Mouse (Mus musculus) heart, adult 2 months (tissue): ENCODE data around the gene Fat3. TPM values are rescaled to one million over a fixed set of nuclear protein-coding genes. Genes with fewer than 3 reads are reported as not detected.

Experiments
- DNase-seq, 2 experiments: peaks; one replicate each; pipeline ENCODE4 v3.0.0; 2021
- H3K27ac ChIP-seq: fragments of 200-600 bp; 2 replicates; pipeline ENCODE4 v1.8.1; 2022
- H3K27me3 ChIP-seq: fragments of 200-500 bp; 2 replicates; pipeline ENCODE4 v1.6.1; 2012; ENCODE audit warnings: mild to moderate bottlenecking, low read length, inconsistent platforms, mixed read lengths; ENCODE audit not compliant: control insufficient read depth, insufficient read depth
- H3K36me3 ChIP-seq: fragments of 200-500 bp; 2 replicates; pipeline ENCODE4 v1.6.1; 2012; ENCODE audit warnings: low read length, inconsistent platforms; ENCODE audit not compliant: control insufficient read depth, insufficient read depth
- H3K4me1 ChIP-seq: fragments of 200-500 bp; 2 replicates; pipeline ENCODE4 v1.6.1; 2011; ENCODE audit warnings: low read length; ENCODE audit not compliant: control insufficient read depth, insufficient read depth
- H3K4me3 ChIP-seq: fragments of 200-600 bp; 2 replicates; pipeline ENCODE4 v1.8.1; 2022
- H3K79me2 ChIP-seq: fragments of 200-500 bp; replicated peaks from 2 replicates; pipeline ENCODE4 v1.6.1; 2012; ENCODE audit warnings: mild to moderate bottlenecking, inconsistent platforms, low read length, moderate library complexity, mixed read lengths; ENCODE audit not compliant: control insufficient read depth, insufficient read depth
- H3K9ac ChIP-seq: fragments of 200-500 bp; 2 replicates; pipeline ENCODE4 v1.6.1; 2012; ENCODE audit warnings: low read depth, mild to moderate bottlenecking, control low read depth, inconsistent platforms, low read length, mixed read lengths
- CTCF ChIP-seq: fragments of 200-600 bp; IDR thresholded peaks from 2 replicates; pipeline ENCODE4 v1.8.1; 2022; ENCODE audit warnings: antibody characterized with exemption, mild to moderate bottlenecking, moderate library complexity
- EP300 ChIP-seq: fragments of 200-500 bp; IDR thresholded peaks from 2 replicates; pipeline ENCODE4 v1.6.1; 2011; ENCODE audit warnings: low read depth, low read length, control low read depth; ENCODE audit not compliant: insufficient read depth
- POLR2A ChIP-seq: fragments of 200-500 bp; IDR thresholded peaks from 2 replicates; pipeline ENCODE4 v1.6.1; 2011; ENCODE audit warnings: mild to moderate bottlenecking, low read depth, low read length, control low read depth; ENCODE audit not compliant: insufficient read depth
- WGBS: fragments of 180-500 bp; shearing (Covaris S2); methylation state at CpG from one replicate; pipeline ENCODE4 v1.1.7; 2018; 5-methylcytosine and 5-hydroxymethylcytosine counted together
- intact Hi-C: fragments of 180-260 bp; cut with DNase I; formaldehyde crosslinking; loops from one replicate; pipeline ENCODE4 v1.15.1; 2025
- polyA plus RNA-seq: library from polyadenylated mRNA; depleted of rRNA; stranded (reverse); fragments of >200 nt; gene quantifications from 2 replicates; pipeline ENCODE4 v1.2.3, GENCODE M21; 2012
- total RNA-seq, 2 experiments: library from RNA; stranded (reverse); gene quantifications; 2 replicates each; pipeline ENCODE4 v1.2.3; 2021

Fat3 gene
- total and polyA plus RNA-seq, 3 experiments, result 0.20 to 0.43 (median 0.37) TPM

- WGBS, result 65% methylated on average over 2 of the region's 2 CpGs
- intact Hi-C loops, result no loop called here
- Histone ChIP-seq H3K9ac (no peak overlapping the region), H3K4me1 (no peaks in the 10 kb centered on the region), H3K27me3 (no peaks in the 10 kb centered on the region), H3K79me2 (no peaks in the 10 kb centered on the region), H3K27ac (no peak overlapping the region), H3K4me3 (no peak overlapping the region), H3K36me3 (no peaks in the 10 kb centered on the region)
- DNase-seq, result no peak
- TF ChIP-seq POLR2A (no peak), EP300 (no peak), CTCF (peak; percentile 47)
Observed at GRCm38 (mm10) chr9:15939594-15939993, 561.5 kb downstream of the Fat3 start.

- no peak overlapping the region for H3K9ac ChIP-seq
- no peaks in the 10 kb centered on the region for H3K36me3 ChIP-seq
- peak; percentile 42 for TF ChIP-seq CTCF
- TF ChIP-seq POLR2A, result no peak
- no peaks in the 10 kb centered on the region for H3K79me2 ChIP-seq
- no peak for DNase-seq
- H3K27ac ChIP-seq, result no peak overlapping the region
- H3K4me3 ChIP-seq, result no peak overlapping the region
- no peaks in the 10 kb centered on the region for H3K4me1 ChIP-seq
- intact Hi-C loops, result no loop called here
- WGBS, result 70% methylated on average over 28 of the region's 28 CpGs
- H3K27me3 ChIP-seq, result no peaks in the 10 kb centered on the region
Observed at GRCm38 (mm10) chr9:15937837-15938514, 563.1 kb downstream of the Fat3 start.

GRCm38 (mm10) chr9:15930928-15931443 lies 570.1 kb downstream of the Fat3 start:
- no peak overlapping the region for H3K27ac ChIP-seq
- no peaks in the 10 kb centered on the region for H3K27me3 ChIP-seq
- no peaks in the 10 kb centered on the region for H3K79me2 ChIP-seq
- 79% methylated on average over 5 of the region's 5 CpGs for WGBS
- TF ChIP-seq CTCF (no peak), POLR2A (no peak), EP300 (no peak)
- no peak for DNase-seq
- H3K36me3 ChIP-seq, result no peaks in the 10 kb centered on the region
- H3K4me1 ChIP-seq, result no peaks in the 10 kb centered on the region
- no peak overlapping the region for H3K4me3 ChIP-seq
- intact Hi-C loops, result no loop called here
- H3K9ac ChIP-seq, result no peak overlapping the region

GRCm38 (mm10) chr9:15928331-15928730 lies 572.8 kb downstream of the Fat3 start:
- no peak for DNase-seq
- Histone ChIP-seq H3K27me3 (no peaks in the 10 kb centered on the region), H3K27ac (no peak overlapping the region), H3K4me1 (no peaks in the 10 kb centered on the region), H3K9ac (no peak overlapping the region), H3K79me2 (no peaks in the 10 kb centered on the region), H3K36me3 (no peaks in the 10 kb centered on the region), H3K4me3 (no peak overlapping the region)
- TF ChIP-seq POLR2A (no peak), CTCF (no peak), EP300 (no peak)
- WGBS, result 73% methylated on average over 2 of the region's 2 CpGs
- intact Hi-C loops, result loop anchor here (10.0 kb wide), 1 partner anchor 576 kb away; the partner anchor contains the start of gene Fat3

GRCm38 (mm10) chr9:15927378-15928083 lies 573.6 kb downstream of the Fat3 start:
- Histone ChIP-seq H3K27me3 (no peaks in the 10 kb centered on the region), H3K27ac (no peak overlapping the region), H3K79me2 (no peaks in the 10 kb centered on the region), H3K4me3 (no peak overlapping the region), H3K36me3 (no peaks in the 10 kb centered on the region), H3K9ac (no peak overlapping the region), H3K4me1 (no peaks in the 10 kb centered on the region)
- TF ChIP-seq CTCF (no peak), POLR2A (no peak), EP300 (no peak)
- DNase-seq, result no peak
- WGBS, result 64% methylated on average over 5 of the region's 5 CpGs
- intact Hi-C loops, result loop anchor here (10.0 kb wide), 1 partner anchor 577 kb away; the partner anchor contains the start of gene Fat3

- no peak overlapping the region for H3K4me3 ChIP-seq
- no peak for DNase-seq
- 90% methylated on average over 5 of the region's 5 CpGs for WGBS
- no peaks in the 10 kb centered on the region for H3K79me2 ChIP-seq
- no peak overlapping the region for H3K27ac ChIP-seq
- H3K4me1 ChIP-seq, result no peaks in the 10 kb centered on the region
- no peak for TF ChIP-seq CTCF
- no peak for TF ChIP-seq POLR2A
- TF ChIP-seq EP300, result no peak
- no peak overlapping the region for H3K9ac ChIP-seq
- H3K36me3 ChIP-seq, result no peaks in the 10 kb centered on the region
- H3K27me3 ChIP-seq, result no peaks in the 10 kb centered on the region
- intact Hi-C loops, result loop anchor here (10.0 kb wide), 1 partner anchor 580 kb away; the partner anchor contains the start of gene Fat3
Observed at GRCm38 (mm10) chr9:15925237-15925636, 575.8 kb downstream of the Fat3 start.
